Mouse (Mus musculus) right cerebral cortex, postnatal 36 days (tissue): ENCODE measurements at regions not wholly inside any gene's neighbourhood (a gene's known extent, or its start where the extent isn't known, plus 50 kb on each side); places are given as distances from the start of the nearest gene placed in this dataset.

Experiments used
- DNase-seq, 2 experiments: peaks; one replicate each; pipeline ENCODE4 v3.0.0; 2022; ENCODE audit warnings: low spot score in 2 of 2, mixed read lengths in 1 of 2

- no peak for DNase-seq
Observed at GRCm38 (mm10) chr6:107375274-107375673, 154.3 kb upstream of the Lrrn1 start.

GRCm38 (mm10) chr6:107378489-107378888, 151.1 kb upstream of the Lrrn1 start:
- DNase-seq, result no peak

- DNase-seq, result no peak
Observed at GRCm38 (mm10) chr6:107380621-107381020, 148.9 kb upstream of the Lrrn1 start.

GRCm38 (mm10) chr6:107386094-107386678, 143.4 kb upstream of the Lrrn1 start:
- DNase-seq, result no peak

GRCm38 (mm10) chr6:107389892-107390291, 139.7 kb upstream of the Lrrn1 start:
- no peak for DNase-seq

- DNase-seq, result no peak
Observed at GRCm38 (mm10) chr6:107394611-107395010, 135.0 kb upstream of the Lrrn1 start.

GRCm38 (mm10) chr6:107415766-107416165, 113.8 kb upstream of the Lrrn1 start:
- no peak for DNase-seq

- no peak for DNase-seq
Observed at GRCm38 (mm10) chr6:107422091-107422490, 107.5 kb upstream of the Lrrn1 start.

- no peak for DNase-seq
Observed at GRCm38 (mm10) chr6:107426529-107426928, 103.0 kb upstream of the Lrrn1 start.

- DNase-seq, result peak in 1 of 2 experiments; percentile 4
Observed at GRCm38 (mm10) chr6:107431033-107431432, 98.5 kb upstream of the Lrrn1 start.

GRCm38 (mm10) chr6:107442058-107442457, 87.5 kb upstream of the Lrrn1 start:
- DNase-seq, result no peak

- no peak for DNase-seq
Observed at GRCm38 (mm10) chr6:107444336-107444735, 85.2 kb upstream of the Lrrn1 start.

- DNase-seq, result no peak
Observed at GRCm38 (mm10) chr6:107459220-107459619, 70.3 kb upstream of the Lrrn1 start.

- no peak for DNase-seq
Observed at GRCm38 (mm10) chr6:107462440-107462839, 67.1 kb upstream of the Lrrn1 start.

- DNase-seq, result no peak
Observed at GRCm38 (mm10) chr6:107473395-107473794, 56.2 kb upstream of the Lrrn1 start.

- no peak for DNase-seq
Observed at GRCm38 (mm10) chr6:107474125-107474524, 55.4 kb upstream of the Lrrn1 start.
